Mouse (Mus musculus) adrenal gland, adult 18-20 months (tissue): Measurements from ENCODE around the gene Inf2. TPM values are rescaled to one million over a fixed set of nuclear protein-coding genes. Genes with fewer than 3 reads are reported as not detected.
A peak's percentile ranks its signal among the peaks of the same experiment; 100 is the strongest.

Experiments
- DNase-seq, 2 experiments: peaks; one replicate each; pipeline ENCODE4 v3.0.0; 2021 to 2022; ENCODE audit warnings: low spot score in 2 of 2
- total RNA-seq, 2 experiments: library from RNA; stranded (reverse); gene quantifications; 1 replicate in 1 of 2; 2 replicates in 1 of 2; pipeline ENCODE4 v1.2.3; 2021

Gene Inf2
- total RNA-seq, 2 experiments from 2014 or later: 25.2 to 29.7 TPM

DNA sequence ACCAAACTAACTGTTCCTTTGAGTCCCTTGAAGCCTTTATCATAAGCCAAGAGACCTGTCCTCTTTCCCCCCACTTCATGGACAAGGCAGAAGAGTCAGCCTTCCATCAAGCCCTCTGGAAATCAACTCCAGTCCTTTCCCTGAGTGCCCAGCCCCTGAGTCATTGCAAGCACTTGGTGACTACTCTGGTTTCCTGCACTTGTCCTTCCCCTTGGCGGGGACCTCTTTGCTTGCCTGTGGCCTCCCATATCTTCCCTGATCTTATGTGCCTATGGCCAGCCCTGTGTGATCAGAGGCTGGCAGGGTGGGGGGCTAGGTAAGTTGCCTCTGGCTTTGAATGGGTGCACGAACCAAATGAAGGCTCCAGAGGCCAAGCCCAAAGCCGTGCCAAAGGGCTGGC, 33.3 kb downstream of the Inf2 start:
- DNase-seq: no peak

DNA sequence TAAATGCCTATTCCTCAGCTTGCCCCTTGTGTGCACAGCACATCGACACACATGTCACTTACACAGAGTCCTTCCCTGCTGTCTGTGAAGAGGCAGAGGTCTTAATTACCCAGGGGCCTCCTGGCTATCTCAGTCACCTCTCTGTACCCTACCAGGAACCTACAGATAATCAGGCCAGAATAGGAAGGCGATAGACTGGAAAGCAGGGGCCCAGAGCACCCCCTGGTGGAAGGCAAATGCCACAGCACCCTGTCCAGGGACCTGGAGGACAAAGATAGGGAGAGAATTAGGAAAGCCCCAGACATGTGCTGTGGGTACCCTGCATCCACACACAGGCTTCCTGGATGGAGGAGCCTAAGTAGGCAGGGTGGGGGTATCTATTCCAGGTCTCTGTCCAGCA, 35.2 kb downstream of the Inf2 start:
- peak; percentile 57 to 72 for DNase-seq

DNA sequence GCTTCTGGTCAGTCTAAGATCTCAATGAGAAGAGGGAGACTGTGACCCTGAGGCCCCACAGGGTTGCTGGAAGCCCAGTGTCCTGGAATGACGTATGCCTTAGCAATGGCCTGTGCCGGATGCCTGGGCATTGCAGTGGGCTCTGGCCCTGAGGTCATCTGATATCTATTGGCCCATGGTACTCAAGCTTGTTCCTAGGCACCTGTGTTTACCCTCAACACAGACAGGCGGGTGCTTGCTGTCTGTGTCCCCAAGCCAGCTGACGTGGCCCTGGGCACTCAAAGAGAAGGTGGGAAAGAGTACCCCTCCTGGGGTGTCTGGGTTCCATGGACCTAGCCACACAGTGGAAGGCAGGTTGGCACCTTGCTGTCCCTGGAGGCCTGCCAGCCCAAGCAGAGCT, 37.1 kb downstream of the Inf2 start:
- DNase-seq: no peak

DNA sequence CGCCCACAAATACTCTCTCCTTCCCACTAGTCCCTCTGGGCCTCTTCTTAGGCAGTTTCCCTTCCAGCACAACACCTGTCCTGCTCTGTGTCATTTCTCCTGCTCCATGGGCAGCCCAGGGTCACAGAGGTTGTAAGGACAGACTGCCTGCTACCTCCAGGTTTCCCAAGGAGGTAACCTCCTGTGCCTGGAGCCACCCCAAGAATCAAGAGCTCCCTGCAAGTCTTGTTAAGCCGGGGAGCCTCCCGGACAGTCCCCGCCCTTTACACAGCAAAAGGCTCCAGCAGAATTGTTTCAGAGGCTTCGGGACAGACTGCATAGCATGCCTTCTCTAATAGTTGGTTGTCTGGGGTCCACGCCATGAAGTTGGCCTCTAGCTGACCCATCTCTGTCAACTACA, 37.9 kb downstream of the Inf2 start:
- no peak for DNase-seq

DNA sequence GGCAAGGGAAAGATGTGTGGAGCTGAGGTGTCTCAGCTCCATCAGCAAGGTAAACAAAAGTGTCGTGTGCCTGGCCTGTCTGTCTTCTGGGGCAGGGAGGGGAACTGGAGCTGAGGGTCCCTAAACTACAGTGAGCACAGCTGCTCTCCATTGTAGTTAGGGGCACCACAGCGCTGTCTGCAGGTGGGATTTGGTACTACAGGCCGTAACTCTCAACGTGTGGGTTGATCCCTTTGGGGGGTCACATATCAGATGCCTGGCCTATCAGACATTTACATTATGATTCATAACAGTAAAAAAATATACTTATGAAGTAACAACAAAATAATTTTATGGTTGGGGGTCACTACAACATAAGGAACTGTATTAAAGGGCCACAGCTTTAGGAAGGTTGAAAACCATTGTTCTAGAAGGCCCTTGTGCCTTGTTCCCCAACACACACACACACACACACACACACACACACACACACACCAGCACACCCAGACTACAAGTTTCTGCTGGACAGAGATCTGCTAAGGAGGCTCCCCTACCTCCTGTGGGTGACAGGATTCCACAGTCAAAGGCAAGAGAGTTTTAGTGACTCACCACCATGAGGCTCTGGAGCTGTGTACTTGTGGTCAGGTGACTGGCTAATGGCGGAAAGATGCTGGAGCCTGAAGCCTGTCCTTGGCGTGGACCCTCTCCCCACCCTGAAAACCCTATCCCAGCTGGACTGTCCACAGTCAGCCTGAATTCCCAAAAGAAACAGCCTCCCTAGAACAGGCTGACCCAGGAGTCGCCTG, 38.7 kb downstream of the Inf2 start:
- no peak for DNase-seq

DNA sequence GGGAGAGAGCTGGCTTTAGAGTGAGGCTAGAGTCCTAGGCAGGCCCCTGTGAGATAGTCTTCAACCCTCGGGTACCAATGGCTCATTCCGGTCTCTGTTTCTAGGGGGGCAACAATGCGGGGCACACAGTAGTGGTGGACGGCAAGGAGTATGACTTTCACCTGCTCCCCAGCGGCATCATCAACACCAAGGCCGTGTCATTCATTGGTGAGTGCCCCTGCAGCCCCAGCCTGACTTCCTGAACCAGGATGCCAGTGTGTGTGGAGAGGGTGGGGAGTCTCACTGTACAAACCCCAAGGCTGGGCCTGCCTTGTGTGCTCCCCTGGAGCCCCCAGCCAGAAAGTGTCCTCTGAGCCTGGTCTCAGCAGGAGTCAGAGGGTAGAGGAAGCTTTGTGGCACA, 39.6 kb downstream of the Inf2 start:
- no peak for DNase-seq

DNA sequence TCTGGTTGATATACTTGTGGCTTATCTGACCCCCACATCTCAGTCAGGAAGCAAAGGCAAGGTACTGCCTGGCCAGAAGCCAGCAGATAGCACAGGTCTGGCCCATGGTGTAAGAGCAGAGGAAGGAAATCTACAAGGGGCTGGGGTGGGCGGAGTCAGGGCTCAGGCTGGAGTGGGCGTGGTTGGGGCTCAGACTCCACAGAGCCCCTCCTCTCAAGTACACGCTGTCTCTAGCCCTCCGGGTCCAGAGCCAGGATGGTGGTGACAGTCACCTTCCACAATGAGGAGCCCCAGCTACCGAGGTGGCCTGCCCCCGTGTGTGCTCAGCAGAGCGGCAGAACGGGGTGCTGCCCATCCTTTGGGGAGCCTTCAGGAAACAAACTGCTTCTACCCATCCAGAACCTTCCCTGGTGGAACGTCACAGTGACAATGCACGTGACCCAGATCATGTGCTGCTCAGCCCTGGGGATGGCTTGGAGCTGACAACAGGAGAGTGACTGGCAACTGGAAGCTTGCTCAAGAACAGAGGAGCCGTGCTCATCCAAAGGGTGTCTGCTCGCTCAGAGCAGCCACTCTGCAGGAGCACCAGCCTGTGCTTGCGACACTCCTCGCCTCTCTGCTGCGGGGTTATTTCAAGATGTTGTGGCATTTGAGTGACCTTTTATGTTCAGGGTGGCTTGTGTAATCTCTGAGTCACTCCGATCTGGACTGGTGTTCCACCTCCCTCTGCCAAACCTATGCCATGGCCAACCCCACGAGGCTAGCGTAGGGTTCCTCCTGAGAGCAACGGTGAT, 40.5 kb downstream of the Inf2 start:
- peak; percentile 53 to 64 for DNase-seq

DNA sequence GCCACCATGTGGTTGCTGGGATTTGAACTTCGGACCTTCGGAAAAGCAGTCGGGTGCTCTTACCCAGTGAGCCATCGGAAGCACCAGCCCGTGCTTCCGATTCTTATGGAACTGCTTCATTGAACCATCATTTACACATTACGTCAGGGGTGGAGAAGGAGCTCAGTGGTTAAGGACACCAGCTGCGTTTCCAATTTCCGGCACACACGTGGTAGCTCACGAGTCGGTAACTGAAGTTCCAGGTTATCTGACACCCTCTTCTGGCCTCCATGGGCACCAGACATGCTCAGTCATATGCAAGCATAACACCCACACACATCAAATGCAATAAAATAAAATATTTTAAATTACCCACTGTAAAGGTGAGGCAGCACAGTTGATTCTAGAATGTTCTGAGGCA, 41.4 kb downstream of the Inf2 start:
- DNase-seq: no peak

DNA sequence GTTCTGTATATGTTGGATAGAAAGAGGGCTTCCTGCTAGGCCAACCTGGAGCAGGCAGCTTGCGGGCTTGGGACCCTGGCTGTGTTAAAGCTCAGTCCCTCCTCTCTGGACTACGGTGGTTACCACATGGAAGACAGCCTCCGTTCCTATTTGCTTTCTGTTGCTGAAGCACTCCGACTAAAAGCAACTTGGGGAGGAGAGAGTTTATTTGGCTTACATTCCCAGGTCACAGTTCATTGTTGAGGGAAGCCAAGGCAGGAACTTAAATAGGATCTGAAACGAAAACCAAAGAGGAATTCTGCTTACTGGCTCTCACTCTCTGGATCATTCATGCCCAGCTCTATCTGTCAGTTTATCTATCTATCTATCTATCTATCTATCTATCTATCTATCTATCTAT, 42.2 kb downstream of the Inf2 start:
- no peak for DNase-seq

DNA sequence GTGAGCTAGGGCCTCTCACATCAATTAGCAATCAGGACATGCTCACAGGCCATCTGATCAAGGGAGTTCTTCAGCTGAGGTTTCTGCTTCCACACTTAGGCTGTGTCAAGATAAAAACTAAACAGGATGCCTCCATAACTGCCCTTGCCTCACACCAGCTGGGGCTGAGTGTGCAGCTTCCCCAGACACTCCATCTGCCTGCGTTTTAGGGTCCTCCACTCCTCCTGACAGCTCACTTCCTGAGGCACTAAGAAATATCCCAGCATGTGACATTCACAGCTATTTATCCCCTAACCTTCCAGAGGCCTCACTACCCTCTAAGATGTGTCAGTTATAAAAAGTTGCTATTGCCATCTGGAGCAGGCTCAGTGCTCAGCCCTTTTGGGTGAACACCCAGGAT, 42.9 kb downstream of the Inf2 start:
- DNase-seq: no peak

DNA sequence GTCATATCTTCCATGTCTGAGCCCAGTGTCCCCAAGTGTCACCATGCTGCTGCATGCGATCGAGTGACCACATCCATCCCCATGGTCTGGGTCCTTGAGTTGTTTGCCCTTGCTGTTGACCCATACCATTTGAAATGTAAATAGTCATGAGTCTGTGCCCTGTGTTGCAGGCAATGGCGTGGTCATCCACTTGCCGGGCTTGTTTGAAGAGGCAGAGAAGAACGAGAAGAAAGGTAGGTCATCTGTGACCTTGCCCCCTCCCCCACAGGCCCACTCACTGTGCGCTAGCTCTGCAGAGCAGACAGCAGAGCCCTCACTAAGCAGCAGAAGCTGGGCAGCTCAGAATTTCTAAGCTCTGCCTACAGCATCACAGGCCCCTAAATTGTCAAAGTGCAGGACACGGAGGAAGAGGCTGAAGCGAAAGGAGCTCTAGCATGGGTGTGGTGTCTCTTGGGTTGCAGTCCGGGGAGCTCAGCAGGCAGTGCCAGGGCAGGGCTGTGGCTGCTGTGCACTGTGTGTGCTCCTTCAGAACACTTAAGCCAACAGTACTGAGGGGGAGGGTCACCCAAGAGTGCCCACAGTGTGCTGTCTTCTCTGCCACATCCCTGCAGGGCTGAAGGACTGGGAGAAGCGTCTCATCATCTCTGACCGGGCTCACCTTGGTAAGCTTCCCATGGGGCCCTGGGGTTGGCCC, 43.6 kb downstream of the Inf2 start:
- DNase-seq: no peak

DNA sequence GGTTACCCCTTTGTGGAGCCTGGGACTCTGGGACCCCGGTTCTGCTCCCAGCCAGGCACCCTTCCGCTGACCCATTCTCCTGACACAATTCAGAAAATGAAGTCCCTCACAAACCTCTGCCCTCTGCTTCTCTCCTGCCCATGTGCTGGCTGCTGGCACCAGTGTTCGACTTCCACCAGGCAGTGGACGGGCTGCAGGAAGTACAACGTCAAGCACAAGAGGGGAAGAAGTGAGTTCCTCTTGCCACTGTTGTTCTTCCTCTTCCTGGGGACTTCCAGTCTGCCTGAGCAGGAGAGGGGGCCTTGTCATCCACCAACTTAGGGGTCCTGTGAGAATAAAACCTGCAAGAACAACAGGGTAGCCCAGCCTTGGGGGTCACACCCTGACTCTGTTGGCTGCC, 44.3 kb downstream of the Inf2 start:
- no peak for DNase-seq

DNA sequence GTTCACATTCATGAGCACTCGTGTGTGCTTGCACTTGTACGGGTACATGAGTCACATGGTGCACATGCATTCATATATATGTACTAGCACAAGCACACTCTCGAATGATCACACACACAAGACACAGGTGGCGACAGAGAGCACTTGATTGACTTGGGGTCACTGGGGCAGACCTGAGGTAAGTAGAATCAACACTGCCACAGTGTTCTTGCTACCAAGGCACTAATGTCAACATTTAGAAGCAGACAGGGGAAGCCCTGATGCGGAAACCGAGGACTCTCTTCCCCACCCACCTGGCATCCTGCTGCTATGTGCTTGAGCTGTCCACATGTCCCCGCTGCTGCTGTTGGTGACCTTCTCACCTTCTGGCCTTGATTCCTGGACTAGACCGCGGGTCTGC, 45.1 kb downstream of the Inf2 start:
- no peak for DNase-seq

DNA sequence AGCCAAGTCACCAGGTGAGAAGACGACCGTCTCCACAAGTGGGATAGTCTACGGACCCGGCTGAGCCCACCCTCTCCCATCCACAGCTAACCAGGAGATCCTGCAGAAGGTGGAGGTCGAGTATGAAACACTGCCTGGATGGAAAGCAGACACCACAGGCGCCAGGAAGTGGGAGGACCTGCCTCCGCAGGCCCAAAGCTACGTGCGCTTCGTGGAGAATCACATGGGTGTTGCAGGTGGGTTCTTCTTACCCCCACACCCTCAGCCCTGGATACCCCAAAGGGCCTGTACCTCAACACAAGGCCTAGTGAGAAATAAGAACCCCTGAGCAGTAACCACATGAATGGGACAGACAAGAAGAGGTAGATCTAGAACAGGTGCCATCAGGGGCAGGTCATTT, 50.9 kb downstream of the Inf2 start:
- DNase-seq: no peak

DNA sequence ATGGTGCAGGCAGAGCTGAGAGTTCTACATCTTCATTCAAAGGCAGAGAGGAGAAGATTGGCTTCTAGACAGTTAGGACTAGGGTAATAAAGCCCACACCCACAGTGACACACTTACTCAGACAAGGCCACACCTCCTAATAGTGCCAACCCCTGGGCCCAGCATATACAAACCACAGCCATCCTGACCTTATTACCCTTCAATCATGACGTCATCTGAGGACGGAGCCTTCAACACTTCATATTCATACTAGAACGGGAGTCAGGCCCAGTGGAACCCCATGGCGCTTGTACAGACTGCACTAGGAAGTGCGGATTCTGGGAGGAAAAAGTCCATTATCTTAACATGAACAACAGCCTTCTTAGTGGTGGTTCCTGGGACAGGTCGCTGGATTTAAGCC, 54.5 kb downstream of the Inf2 start:
- no peak for DNase-seq

DNA sequence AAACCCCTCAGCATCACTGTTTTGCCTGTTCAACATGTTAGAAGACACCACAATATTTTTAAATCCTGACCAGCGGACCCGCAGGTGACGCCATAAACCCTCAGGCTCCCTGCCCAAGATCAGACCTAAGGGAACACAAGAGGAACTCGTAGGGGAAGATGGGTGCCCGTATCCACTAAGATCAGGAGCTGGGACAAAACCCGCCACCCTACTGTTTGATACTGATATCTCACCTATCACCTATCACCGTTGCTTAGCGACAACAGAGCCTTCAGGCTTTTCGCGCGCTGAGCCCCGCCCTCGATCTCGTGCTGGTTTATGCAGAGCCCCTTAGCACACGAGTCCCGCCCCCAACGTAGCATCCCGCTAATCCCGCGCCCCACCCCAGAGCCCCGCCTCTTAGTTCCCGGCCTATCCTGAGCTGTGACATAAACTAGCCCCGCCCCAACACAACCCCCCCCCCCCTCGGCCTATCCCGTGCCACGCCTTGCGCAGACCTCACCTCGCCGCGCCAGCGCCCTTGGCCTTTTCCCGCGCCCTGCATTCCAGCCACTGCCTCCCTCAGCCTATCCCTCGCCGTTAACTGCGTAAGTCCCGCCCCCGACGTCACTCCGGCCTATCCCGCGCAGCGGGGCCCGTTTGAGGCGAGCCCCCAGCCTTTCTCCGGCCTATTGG, 55.7 kb downstream of the Inf2 start, which contains the start of gene Siva1:
Siva1 (plus strand) TSS at position 500 of the 675 bp plus-strand sequence.
- DNase-seq: peak; percentile 96 to 97

DNA sequence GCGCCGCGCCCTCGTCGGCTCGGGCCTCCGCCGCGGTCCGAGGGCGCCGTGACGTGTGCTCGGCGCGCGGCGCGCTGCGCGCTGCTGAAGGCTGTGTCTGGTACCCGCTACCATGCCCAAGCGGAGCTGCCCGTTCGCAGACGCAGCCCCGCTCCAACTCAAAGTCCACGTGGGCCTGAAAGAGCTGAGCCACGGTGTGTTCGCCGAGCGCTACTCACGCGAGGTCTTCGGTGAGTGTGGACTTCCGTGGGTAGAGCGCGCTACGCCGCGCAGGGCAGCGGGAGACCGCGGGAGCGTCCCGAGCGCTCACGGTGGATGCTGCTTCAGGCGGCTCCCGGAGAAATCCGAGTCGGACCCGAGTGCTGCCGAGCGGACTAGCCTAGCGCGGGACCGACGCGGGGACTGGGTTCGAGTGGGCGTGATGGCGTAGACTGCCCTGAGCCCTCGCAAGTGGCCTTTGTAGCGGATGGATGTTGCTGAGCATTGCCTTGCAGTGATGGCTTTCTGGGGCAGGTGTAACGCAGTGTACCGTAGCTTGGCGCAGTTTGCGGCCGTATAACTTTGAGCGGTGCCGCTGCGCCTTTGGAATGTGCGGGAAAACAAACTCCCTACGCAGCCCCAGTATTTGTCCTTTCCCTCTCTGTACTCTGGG, 56.4 kb downstream of the Inf2 start:
- no peak for DNase-seq

DNA sequence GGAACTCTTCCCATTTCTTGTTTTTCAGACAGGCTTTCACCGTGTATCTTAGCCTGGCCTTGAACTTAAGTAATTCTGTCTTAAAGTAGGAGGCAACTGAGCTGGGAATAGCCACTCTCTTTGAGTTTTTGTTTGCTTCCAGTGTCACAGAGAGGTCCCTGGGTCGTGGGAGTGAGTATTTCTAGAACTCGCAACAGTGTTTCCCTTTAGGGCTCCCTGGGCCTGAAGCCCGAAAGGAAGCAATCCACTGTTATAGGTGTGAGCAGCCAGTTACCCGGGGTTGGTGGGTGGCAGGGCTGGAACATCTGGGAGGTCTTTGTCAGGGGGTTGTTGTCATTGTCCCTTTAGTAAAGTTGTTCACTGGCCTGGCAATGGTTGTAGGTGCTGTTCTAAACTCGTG, 57.6 kb downstream of the Inf2 start:
- DNase-seq: no peak

DNA sequence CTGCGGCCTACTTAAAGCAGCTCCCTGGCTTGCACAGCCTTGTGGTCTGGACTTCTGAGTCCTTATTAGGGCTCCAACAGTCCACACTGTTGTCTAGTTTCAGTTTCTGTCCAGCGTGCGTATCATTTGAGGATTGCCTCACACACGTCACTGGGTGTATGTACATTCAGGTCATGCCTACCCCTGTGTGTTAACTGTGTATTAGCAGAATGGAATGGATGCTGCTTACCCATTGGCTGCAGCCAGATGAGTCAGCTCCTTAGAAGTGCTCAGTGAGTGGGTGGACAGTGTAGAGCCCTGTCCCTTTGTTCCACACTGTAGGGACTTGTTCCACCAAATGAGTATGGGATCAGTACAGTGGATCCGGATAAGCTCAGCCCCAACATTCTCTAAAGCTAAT, 59.5 kb downstream of the Inf2 start:
- no peak for DNase-seq

DNA sequence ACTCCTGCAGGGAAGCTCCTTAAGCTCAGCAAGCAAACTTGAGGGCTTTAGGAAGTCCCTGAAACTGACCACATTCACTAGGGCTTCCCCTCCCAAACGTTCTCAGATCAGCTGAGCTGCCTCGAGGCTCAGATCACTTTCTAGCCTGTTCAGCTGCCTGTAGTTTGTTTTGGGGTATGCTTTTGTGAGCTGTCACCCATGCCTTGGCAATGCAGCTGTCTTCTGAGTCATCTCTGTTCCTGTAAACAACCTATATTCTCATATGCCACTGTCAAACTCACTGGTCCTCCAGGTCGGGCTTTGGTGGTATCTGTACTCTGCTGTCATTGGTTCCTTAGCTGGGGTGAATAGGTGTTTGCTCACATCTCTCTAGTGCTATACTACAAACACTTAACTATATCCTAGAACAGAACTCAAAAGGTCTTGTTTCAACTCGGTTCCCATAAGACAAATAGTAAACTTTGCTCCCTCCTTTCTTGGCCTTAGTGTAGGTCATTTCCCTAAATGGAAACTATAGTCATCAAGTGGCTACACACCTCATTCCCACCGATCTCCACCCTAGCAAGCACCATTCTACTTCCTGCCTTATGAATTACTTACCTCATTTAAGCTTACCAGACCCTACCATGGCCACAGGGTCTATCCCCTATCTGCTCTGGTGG, 63.3 kb downstream of the Inf2 start:
- DNase-seq: no peak
